Mouse (Mus musculus): Measurements from ENCODE around the gene Tbc1d22b.

GRCm38 (mm10) chr17:29500243-29500740 is 49.3 kb upstream of the Tbc1d22b start:
- TF ChIP-seq POLR2A (IDR thresholded peaks at IDR 0.05; ENCODE audit: extremely low read depth, insufficient read depth, low read length) (no peak), CTCF (IDR thresholded peaks at IDR 0.05; ENCODE audit: extremely low read depth, insufficient read depth, low read length) (no peak)

Measured in cortical plate, adult 2 months (tissue).